7 mouse cellular contexts compared by ENCODE assay signal in the genomic region with DNA sequence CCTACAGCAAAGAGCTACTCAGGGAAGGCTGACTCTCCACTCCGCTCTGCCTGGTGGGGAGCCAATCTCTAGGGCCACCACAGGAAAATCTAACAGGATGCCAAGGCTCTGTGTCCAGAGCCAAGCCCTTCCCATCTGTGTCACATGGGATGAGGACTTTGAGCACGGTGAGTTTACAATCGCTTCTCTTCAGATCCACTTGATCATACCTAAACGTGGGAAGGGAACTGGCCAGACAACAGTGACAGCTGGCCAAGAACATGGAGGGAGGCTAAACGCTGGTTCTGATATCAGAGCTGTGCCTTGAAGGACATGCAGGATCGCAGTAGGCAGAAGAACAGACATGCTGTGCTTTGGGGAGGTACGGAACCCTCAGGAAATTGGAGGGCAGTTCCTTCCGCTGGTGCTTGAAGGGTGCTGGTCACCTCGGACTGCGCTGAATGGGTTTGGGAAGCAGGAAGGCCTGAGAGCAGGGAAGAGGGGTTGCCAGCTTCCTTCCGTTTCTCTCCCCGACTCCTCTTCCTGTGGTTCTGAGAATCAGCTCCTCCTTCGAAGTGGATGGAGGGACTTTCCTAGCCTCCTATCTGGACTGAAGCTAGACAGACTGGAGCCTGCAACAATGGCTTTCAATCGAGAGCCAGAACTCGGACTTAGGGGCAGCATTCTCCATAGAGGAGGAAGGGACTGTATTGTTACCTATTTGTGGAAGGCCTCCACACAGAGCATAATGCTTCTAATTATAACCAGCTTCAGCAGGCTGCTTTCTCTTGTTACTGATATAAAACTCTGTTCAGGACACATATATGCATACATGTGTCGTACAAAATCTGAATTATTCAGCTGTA. TPM values are rescaled to one million over a fixed set of nuclear protein-coding genes. Genes with fewer than 3 reads are reported as not detected.
DNase-seq lines count a peak whose midpoint lies in the region; ATAC-seq and TF ChIP-seq lines count a peak whose summit lies in the region.

No protein-coding gene starts in this region.

- no peak for TF ChIP-seq CTCF in intestine, postnatal 0 days (IDR thresholded peaks at IDR 0.05; ENCODE audit: low read depth)

- H3K27me3 ChIP-seq in intestine, postnatal 0 days (replicated peaks; ENCODE audit: control insufficient read depth, insufficient read depth, low read length), result no peaks in the 10 kb centered on the region

- no peaks in the 10 kb centered on the region for H3K9me3 ChIP-seq in intestine, postnatal 0 days (ENCODE audit: control insufficient read depth)

- peak; percentile 13 for DNase-seq in adrenal gland, adult 8-10 months
- peak; percentile 27 to 48 for DNase-seq in adrenal gland, postnatal 36 days
- DNase-seq in gastrocnemius, postnatal 14 days, result peak; percentile 39
- DNase-seq in left cerebral cortex, postnatal 25 days (ENCODE audit: low spot score in 2 of 2), result peak; percentile 11 to 48
- peak; percentile 74 to 76 for DNase-seq in right cerebral cortex, postnatal 10 days (ENCODE audit: low spot score in 2 of 2)

- no peaks in the 10 kb centered on the region for H3K4me1 ChIP-seq in intestine, postnatal 0 days (replicated peaks; ENCODE audit: control insufficient read depth, insufficient read depth, low read length)

- 57% methylated on average over 16 of the region's 16 CpGs for WGBS in intestine, postnatal 0 days

- no peak overlapping the region for H3K4me3 ChIP-seq in intestine, postnatal 0 days (ENCODE audit: low read depth, low read length)

- ATAC-seq in intestine, postnatal 0 days, result peak; percentile 68
- no peak for ATAC-seq in erythroid progenitor cell, adult 5-6 weeks (replicated peaks; ENCODE audit: low FRiP score, poor library complexity, severe bottlenecking)

- 0 out of 2 replicates have a peak overlapping the region, but pooled peaks have one; percentile 8 for H3K27ac ChIP-seq in intestine, postnatal 0 days (ENCODE audit: low read depth, low read length)

- peak overlapping the region; percentile 31 for H3K4me2 ChIP-seq in intestine, postnatal 0 days (replicated peaks; ENCODE audit: low read depth)

- intact Hi-C loops in gastrocnemius, postnatal 14 days (cut with DNase I; ENCODE audit: low total_unique reads), result no loop called here
- intact Hi-C loops in left cerebral cortex, postnatal 25 days (cut with DNase I), result no loop called here

- no peak overlapping the region for H3K9ac ChIP-seq in intestine, postnatal 0 days (ENCODE audit: low read depth, low read length)

- no peaks in the 10 kb centered on the region for H3K36me3 ChIP-seq in intestine, postnatal 0 days (ENCODE audit: control insufficient read depth, insufficient read depth)

RNA-seq across cellular contexts. Expression of a gene that starts 21.9 kb away (rescaled TPM):
- 1 to 10 TPM; 4.0 to 8.7 (median 6.7) TPM for total RNA-seq in adrenal gland, adult 8-10 months (2022)
- total RNA-seq in adrenal gland, postnatal 36 days (2021), result 1 to 10 TPM; 5.5 to 7.7 TPM
- total RNA-seq in gastrocnemius, postnatal 14 days (2021), result 1 to 10 TPM; 9.3 to 9.8 TPM
- 2.1 and 2.6 TPM in 2 replicates for polyA plus RNA-seq in intestine, postnatal 0 days (2015; fragmentation: Nextera tagmentation; extraction: Ambion mirVana)
- 10 to 100 TPM; 10.1 to 11.1 TPM for total RNA-seq in left cerebral cortex, postnatal 25 days (2021)
- 0.72 and 2.5 TPM in 2 replicates for total RNA-seq in erythroid progenitor cell, adult 5-6 weeks (2015; ENCODE audit: low replicate concordance)
- total RNA-seq in erythroid progenitor cell, adult 5-6 weeks (2017; ENCODE audit: low replicate concordance), result 0.51 TPM in 1 of 2 replicates, not detected in the other

Comparison
In these comparisons a context has a peak if more than half of its experiments do, and no peak if none do; other contexts are left out.
1. DNase-seq: peak in every context shown above with its lines; median percentile 75 in right cerebral cortex, postnatal 10 days; 39 in gastrocnemius, postnatal 14 days; 38 in adrenal gland, postnatal 36 days; 30 in left cerebral cortex, postnatal 25 days; 13 in adrenal gland, adult 8-10 months.